Mouse (Mus musculus): ENCODE measurements around the gene Col12a1. TPM values are rescaled to one million over a fixed set of nuclear protein-coding genes. Genes with fewer than 3 reads are reported as not detected.

Col12a1 gene
- 1 to 10 TPM; 5.3 to 9.6 (median 6.9) TPM for total RNA-seq (2022)

DNA sequence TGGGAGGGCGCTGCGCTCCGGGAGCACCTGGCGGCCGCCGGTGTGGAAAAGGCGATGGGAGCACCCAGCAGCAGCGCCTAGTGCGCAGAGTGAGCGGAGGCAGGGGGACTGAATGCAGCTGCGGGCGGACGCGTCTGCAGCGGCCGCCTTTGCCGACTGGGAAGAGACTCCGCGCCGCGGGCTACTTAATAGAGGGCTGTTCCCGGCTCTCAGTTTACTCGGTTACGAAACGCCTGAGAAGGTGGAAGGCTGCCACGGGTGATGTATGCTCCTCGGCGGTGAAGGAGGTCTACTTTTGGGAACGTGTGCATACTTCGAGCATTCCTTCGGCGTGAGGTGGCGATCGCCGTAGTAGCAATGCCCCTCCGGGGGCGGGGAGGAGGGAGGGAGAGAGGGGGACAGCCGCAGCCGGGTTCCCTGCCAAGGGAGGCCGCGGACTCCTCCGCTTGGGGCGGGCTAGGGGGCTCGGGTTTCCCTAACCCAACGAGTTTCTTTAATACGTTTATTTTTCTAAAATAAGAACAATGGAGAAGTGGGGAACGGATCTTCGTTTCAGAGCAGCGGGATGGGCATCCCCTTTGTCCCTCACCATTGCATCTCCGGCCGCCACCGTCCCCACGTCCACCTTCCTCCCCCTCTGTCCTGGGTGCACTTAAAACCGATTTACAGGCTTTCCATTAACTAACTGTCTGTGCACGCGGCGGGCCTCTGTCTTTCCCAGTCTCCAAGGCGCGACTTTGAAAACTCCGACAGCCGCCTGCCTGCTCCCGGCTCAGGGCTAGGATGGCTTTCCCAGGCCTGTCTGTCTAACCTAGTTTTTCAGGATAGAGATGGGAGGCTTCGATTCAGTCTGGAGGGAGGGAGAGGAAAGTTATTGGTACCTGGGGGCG lies at the start of gene Col12a1:
TSS of gene Col12a1 (minus strand) at position 351 of the 890 bp plus-strand sequence.
- DNase-seq (ENCODE audit: low spot score in 2 of 2) = peak; percentile 10 to 18

DNA sequence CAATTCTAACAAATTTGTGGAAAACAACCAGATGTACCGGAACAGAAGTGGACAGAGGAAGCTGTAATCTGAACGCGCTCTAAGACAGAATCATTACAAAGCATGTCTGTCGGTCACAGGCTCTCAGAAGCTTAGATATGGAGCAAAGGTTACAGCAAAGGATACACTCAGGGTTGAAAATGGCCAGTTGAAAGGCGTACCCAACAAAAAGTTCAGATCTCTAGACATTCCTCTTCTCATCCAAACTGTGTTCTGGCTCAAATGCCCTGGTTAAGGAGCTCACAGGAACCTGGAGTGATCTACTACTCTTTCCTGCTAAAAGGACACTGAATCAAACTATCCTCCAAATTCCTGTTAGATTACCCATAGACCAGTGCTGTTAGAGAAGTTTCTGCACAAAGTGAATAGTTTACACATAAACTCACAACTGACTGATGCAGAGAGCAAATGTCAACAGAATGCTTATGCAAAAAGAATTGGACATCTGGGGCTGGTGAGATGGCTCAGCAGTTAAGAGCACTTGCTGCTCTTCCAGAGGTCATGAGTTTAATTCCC lies 48.4 kb upstream of the Col12a1 start:
- no peak for DNase-seq (ENCODE audit: low spot score in 2 of 2)

DNA sequence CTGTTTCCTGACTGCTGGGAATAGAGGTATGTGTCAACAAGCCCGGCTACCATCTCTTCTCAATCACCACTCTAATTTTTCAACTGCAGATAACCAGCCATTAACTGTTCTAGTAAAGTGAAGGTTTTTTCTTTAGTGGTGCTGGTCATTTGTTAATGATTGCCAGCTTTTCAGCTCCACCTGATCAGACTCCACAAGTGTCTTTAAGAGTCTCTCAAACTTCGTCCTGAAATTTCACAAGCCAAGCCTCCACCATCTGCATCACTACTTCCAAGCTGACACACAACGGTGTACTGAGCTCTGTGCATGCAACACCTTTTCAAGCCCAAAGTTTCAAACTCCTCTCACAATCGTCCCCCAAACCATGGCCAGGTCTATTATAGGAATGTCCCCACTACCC lies 46.7 kb upstream of the Col12a1 start:
- no peak for DNase-seq (ENCODE audit: low spot score in 2 of 2)

DNA sequence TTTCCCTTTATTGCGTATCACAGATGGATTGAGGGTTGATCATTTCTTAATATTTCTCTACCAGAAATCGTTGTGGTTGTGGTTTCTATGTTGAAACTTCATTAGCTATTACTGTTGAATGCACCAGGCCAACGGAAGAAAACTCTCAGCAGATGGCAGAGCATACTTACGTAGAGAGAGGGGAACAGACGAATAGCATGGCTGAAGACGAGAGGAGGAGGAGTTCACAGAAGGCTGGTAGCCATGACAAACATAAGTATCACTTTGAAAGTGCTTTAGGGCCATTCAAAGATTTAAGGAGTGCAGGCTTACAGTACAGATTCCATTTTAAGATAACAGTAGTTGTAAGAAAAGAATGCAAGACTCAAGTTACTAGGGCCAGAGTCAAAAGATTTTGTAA lies 43.9 kb upstream of the Col12a1 start:
- no peak for DNase-seq (ENCODE audit: low spot score in 2 of 2)

DNA sequence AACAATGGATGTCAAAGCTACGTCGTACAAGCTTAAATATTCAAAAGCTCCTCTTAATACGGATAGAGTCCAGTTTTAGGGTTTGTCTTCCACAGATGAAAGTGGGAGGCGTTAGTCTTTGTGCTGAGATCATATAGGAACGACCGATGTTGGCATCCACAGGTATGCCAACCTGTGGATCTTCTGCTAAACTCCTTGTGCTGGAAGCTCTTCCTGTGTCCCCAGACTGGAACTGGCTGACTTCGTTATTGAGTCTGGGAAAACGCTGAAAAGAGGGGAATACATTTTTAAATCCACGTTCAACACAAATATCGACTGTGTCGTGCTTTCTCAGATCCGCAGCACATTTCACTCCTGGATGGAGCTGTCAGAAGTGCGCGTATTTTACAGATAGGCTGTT lies 41.4 kb upstream of the Col12a1 start:
- DNase-seq (ENCODE audit: low spot score in 2 of 2) = peak in 1 of 2 experiments; percentile 17

DNA sequence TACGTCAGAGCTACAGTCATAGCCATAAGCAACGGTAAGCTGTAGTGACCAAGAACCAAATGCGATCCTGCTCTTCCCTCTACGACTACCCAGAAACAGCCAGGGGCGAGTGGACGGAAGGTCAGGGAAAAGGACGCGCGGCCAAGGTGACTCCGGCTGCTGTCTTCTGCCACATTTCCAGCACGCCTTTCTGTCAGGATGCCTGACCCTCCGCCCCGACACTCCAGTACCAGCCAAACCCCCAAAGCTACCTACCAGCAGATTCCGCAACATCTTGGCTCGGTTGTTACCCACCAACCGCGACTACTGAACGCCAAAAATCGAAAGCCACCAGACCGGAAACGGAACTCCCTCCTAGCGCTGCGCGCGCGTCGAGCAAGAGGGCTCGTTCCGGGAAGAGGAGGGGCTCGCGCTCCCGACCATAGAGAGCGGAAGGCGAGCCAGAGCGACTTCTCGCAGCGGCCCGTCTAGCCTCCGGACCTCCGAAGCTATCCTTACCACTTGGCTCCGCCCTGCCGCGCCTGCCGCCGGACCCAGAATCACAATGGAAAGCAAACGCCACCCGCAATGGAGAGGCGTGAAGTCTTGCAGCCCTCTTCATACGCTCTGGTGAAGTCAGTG lies 40.9 kb upstream of the Col12a1 start, which contains the start of gene Cox7a2:
TSS of gene Cox7a2 (minus strand) at position 494 of the 621 bp plus-strand sequence.
- DNase-seq (ENCODE audit: low spot score in 2 of 2) = peak; percentile 79 to 96

DNA sequence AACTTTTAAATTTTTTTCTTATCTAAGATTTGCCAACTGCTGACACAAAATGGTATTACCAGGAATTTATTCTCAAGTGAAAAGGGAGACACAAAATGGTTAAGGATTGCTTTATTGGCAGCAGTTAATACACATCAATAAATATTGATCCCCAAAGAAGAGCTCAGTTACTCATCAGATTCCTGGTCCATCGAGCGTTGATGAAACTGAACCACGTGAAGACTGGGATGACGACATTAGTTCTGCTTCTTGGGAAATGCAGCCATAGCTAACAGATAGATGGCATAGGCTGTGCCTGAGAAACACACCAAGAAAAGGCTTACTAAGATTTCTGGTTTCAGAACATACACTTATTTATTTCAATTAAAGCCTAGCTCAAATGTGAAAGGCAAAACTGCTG lies 36.7 kb upstream of the Col12a1 start:
- no peak for DNase-seq (ENCODE audit: low spot score in 2 of 2)

DNA sequence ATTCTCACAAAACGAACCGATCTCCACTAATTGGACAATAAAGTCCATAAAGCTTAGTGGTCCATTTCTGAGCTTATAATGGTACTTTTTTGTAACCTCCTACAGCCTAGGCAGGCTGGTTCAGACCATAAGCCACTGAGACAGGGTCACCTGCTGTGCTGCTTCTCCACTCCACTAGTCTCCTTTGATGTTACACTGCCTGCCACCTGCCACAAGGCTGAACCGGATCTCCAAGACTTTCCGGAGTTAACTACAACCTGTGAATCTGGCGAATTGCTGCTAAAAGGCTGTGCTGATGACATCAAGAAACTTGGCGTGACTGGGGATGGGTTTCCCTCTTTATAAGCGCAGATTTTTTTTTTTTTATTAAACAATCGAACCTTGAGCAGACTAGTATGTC lies 33.2 kb upstream of the Col12a1 start:
- DNase-seq (ENCODE audit: low spot score in 2 of 2) = no peak

DNA sequence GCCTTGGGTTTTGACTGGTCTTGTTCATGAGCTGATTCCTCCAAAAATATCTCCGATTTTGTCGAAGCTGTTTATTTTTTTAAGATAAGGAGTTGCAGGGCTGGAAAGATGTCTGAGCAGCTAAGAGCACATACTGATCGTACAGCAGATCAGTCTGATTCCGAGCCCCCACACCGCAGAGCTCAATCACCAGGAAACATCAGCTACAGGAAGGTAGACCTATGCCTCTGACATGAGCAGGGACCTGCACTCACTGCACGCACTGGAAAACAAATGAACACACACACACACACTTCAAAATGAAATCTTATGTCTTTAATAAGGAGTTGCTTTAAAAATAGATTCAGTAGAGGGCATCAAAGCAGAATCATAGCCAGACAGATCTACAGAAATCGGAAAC lies 32.1 kb upstream of the Col12a1 start:
- no peak for DNase-seq (ENCODE audit: low spot score in 2 of 2)

DNA sequence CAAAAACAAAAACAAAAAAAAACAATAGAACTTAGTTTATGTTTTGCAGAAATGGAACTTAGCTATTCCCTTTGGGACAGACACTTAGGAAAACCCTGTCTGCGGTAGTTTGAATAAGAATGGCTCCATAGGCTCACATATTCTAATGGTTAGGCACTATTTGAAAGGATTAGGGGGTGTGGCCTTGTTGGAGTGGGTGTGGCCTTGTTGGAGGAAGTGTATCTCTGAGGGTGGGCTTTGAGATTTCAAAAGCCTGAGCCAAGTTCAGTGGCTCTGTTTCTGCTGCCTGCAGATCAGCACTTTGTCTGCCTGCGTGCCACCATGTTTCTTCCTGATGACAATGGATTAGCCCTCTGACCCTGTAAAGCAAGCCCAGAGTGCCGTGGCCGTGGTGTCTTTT lies 26.4 kb upstream of the Col12a1 start:
- DNase-seq (ENCODE audit: low spot score in 2 of 2) = no peak

DNA sequence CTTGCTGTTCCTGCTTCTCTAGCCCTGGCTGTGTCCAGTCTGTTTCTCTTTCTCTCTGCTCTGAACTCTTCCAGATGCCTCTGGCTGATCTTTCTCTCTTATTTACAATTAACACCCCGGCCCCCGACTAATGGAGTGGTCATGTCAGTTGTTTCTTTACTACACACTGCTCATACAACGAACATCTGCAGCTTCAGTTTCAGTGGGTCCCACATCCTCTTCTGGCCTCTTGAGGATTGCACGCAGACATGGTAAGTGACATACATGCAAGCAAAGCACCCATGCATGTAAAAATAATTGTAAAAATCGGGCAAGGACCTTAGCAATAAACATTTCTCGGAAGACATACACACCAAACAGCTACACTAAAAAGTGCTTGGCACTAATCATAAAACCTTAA lies 17.0 kb upstream of the Col12a1 start:
- no peak for DNase-seq (ENCODE audit: low spot score in 2 of 2)

DNA sequence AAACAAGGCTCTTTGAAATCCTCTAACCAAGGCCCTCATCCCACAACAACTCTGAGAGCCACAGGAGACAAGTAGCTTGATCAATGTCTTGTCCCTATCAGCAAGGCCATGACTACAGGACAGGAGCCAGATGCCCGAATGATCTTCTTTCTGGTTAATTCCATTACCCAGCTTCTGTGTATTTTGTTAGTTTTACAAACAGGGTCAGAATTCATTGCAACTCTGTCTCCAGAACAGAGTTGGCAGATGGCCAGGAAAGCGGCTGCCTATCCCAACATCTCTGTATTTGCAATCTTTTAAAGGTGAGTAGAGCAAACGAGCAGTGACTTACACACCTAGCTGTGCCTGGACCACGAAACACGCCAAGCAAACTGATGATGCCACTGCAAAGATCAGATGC lies 11.7 kb upstream of the Col12a1 start:
- DNase-seq (ENCODE audit: low spot score in 2 of 2) = no peak

DNA sequence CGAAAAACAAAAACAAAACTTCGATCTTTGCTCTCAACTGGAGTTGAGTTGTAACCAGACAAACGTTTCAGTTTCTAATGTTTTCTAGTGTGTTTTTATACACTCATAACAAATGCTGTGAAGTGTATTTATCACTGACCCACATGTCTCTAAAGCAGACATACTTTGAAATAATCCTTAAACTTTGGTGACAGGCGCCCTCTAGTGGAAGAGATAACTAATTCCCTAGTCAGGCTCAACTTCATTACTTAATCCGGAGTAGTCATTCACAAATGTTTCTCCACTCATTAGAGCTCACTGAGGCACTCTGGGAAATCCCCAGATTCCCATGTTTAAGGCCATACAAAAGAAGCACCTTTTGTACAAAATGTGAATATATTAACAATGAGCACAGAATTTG lies 4.5 kb upstream of the Col12a1 start:
- DNase-seq (ENCODE audit: low spot score in 2 of 2) = no peak

DNA sequence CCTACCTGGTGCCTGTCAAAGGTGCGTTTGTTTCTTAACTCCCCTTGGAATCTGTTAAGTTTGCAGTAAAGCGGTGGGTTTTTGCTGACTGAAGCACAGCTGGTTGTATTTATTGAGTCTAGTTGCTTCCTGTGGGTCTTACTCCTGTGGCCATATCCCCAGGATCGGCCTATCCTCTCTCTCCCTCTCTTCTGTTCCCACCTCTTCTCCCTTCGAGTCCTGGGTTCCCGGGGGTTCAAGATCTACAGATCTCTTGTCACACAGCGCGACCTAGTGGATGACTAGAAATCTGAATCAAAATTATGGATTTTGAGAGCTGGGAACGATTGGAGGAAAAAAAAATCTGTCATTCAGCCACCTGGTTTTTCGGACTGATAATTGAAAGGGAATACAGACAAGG lies 2.4 kb upstream of the Col12a1 start:
- no peak for DNase-seq (ENCODE audit: low spot score in 2 of 2)

DNA sequence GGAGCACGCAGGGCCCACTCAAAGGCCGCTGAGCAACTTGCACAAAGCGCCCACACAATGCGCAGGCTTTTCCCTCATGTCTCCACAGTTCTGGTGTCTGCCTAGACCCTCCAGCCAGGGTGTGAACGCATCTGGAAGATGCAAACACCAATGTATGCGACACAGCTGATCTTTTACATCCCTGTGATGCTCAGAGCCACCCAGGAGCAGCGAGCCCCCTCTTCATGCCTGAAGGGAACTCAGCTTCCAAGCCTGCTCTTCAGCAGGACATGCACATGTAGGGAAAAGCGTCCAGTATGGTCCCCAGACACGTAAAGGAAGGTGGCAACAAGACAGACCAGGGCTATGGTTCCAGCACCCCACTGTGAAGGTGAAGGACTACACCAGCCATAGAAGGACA lies 1.5 kb upstream of the Col12a1 start:
- DNase-seq (ENCODE audit: low spot score in 2 of 2) = no peak

DNA sequence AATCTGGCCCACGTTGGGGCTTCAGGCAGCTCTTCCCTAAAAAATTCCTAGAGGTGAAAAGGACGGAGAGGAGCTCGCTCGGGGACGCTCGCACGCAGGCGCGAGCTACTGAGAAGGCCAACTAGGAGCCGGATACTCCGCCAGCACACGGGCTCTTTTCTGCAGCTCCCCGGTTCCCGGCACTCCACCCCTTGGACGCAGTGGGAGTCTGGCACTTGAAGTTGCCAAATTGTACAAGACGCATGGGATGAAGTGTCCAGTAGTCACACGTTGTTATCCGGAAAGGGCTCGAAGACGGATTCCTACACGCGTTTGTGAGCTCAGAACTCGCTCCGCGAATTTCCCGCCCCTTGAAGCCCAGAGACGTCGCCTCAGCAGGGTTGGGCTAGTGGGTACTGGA lies 820 bp upstream of the Col12a1 start:
- DNase-seq (ENCODE audit: low spot score in 2 of 2) = no peak

DNA sequence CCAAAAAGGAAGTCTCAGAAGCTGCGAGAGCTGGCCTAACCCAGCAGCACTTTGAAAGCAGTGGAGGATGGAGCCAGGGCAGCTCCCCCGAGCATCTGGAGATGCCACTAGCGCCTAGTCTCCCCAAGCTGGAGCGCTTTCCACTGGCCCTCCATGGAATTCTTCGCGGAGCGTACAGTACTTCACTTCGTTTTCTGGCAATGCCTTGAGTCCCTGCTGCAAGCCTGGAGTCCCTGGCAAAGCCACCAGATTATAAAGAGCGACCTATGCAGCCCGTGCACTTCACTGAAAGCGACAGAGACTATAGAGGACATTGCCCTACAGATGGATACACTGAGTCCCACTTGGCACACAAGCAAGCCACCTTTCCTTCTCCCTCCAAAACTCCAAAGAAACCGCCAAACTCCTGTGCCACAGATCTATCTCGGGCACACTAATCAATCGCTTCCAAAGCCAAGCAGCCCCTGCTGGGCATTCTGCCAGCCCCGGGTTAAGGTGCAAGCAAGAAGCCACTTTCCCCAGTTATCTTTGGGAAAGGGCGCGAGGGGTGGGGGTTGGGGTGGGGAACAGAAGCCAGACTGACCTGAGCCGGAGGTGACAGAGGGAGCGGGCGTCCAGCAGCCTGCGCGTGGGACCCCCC lies 675 bp downstream of the Col12a1 start:
- peak in 1 of 2 experiments; percentile 13 for DNase-seq (ENCODE audit: low spot score in 2 of 2)

DNA sequence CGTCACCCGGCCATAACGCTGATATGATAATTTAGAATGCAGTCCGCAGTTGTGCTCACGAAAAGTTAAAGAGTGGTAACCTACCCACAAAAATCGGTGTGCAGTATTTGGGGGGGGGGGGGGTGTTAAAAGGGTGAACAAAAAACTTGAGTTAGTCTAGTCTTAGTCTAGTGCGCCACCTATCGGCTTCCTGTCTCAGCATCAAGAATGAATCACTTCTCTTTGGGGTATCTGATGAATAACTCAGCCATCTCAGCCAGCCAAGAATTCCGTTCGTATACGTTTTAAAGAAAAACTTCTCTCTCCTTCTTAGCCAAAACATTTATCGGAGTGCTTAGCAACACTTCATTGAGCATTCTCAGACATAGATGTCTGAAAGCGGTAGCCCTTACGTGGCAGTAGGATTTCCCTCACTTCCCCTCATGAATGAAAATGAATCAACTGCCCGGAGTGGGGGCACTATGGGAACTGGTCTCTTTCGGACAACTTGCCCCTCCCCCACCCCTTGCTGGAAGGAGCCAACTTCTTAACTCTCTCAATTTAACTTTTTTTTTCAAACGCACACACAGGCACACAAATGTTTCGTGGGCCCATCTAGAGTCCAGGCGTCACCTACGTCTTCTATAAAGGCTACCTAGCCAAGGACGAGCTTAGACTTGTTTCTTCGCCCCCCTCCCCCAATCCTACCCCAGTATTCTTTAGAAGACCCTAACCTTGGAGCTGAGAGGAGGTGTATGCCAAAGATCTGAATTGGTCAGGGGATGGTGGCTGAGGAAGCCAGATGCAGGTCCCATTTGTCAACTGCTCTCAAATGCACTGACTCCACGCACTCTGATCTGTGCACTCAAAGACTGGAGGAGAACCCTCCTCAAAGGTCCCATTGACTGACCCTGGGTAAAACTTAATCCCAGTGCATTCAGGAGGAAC lies 1.5 kb downstream of the Col12a1 start:
- DNase-seq (ENCODE audit: low spot score in 2 of 2) = peak in 1 of 2 experiments; percentile 43

DNA sequence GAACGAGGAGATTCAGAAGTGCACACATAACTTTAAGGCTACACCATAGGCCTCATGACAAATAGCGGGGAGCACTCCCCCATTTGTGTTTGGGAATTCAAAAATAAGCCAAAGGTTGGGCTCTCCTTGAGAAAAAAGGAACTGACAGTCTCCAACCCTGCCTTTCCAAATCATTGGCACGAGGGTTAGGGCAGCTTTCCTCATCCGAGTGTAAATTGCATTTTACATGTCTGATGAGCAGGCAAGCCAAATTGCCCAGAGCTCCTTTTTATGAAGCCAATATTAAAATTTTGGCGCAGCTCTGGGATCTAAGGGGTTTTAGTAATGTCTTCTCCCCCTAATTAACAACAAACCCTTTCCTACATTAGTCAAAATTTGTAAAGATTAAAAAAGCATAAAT lies 2.1 kb downstream of the Col12a1 start:
- no peak for DNase-seq (ENCODE audit: low spot score in 2 of 2)

DNA sequence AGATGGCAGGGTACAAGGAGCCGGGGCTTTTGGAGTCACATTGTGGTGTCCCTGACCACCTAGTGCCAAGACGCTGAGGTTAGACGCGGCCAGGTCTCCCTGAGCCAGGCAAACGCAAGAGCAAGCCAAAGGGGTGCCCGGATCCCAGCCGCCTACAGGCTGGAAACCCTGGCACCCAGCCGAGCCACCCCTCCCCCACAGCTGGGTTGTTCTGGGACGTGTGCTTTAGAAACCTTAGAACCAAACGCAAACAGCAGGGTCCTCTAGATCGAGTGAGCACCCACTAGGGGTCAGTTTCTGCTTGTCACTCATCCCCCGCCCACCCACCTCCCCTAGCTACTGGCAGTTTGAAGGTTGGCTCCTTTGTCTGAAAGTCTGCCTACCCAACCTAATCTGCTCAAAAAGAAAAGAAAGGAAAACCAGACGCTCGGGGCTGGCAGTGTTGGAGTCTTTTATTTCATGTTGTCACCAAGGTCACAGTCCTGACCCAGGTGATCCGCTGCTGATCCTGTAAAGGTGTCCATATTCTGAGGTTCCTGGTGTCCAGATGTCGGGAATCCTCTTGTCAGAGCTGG lies 4.1 kb downstream of the Col12a1 start:
- DNase-seq (ENCODE audit: low spot score in 2 of 2) = no peak

Data from left cerebral cortex, adult 8-10 months (tissue).